Mouse (Mus musculus): ENCODE results near the gene Znrf1. TPM values are rescaled to one million over a fixed set of nuclear protein-coding genes. Genes with fewer than 3 reads are reported as not detected.

Znrf1 gene
- polyA plus RNA-seq, 1 experiment from 2014 or later: 104 TPM

DNA sequence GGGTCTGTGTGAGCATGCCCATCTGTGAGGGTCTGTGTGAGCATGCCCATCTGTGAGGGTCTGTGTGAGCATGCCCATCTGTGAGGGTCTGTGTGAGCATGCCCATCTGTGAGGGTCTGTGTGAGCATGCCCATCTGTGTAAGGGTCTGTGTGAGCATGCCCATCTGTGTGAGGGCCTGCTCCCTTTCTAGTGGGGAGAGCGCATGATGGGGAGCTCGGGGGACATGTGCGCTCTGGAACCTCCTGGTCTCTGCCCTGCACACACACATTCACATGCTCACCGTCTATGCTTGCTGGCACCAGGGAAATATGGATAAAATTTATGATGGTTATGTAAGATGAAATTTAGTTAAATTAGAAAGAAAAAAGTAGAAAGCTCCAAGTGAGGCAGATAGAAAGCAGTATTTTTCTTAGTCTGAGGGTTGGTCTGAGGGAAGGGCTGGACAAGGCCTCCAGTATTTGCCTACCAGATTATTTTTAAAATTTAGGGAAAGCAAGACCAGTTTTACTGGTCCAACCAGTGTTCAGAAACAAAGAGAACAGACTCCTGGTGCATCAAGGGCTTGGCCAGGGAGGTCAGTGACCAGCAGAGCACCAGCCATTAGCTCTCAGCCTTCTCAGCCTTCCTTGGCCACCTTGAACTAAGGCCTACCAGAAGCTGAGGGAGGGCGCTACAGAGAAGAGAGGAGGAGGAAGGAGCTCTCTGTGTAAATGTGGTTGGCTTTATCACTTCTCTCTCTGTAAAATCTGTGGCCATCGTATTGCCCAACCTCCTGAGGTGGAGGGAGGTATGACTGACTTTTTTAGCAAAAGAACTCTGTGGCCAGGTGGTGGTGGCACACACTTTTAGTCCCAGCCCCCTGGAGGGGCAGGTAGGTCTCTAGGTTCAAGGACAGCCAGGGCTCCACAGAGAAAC lies 79.1 kb downstream of the Znrf1 start:
- no peaks in the 10 kb centered on the region for H3K27me3 ChIP-seq
- H3K4me2 ChIP-seq (replicated peaks): no peak overlapping the region
- H3K27ac ChIP-seq: no peak overlapping the region
- peaks cover 31% of the 10 kb centered on the region for H3K36me3 ChIP-seq
- H3K9me3 ChIP-seq (replicated peaks): no peaks in the 10 kb centered on the region
- 93% methylated on average over 6 of the region's 6 CpGs for WGBS
- H3K9ac ChIP-seq: no peak overlapping the region
- no peak overlapping the region for H3K4me3 ChIP-seq
- H3K4me1 ChIP-seq: 0 out of 2 replicates have a peak, but pooled peaks cover 3% of the 10 kb centered on the region
- ATAC-seq (ENCODE audit: low FRiP score): no peak

DNA sequence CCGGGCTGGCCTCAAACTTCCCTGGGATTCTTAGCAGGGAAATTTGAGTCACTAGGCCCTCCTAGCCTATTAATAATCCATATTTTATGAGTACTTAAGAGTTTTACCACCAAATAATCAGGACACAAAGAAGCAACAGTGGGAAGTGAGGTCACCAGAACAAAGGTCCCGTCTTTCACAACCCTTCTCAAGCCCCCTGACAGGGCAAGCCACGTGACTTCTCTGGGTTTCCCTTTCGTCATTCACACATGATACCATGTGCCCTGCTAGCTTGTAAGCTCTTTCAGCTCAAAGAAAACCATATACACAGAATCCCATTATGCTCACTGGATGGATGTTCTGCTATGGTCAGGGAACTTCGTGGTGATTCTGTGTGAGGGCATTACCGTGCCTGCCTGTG lies 81.9 kb downstream of the Znrf1 start:
- H3K36me3 ChIP-seq: peaks cover 37% of the 10 kb centered on the region
- H3K9ac ChIP-seq: no peak overlapping the region; the same call in 1 of the 2 replicates
- no peaks in the 10 kb centered on the region for H3K27me3 ChIP-seq
- peaks cover 12% of the 10 kb centered on the region for H3K4me1 ChIP-seq
- H3K9me3 ChIP-seq (replicated peaks): no peaks in the 10 kb centered on the region
- 58% methylated on average over 6 of the region's 6 CpGs for WGBS
- no peak for ATAC-seq (ENCODE audit: low FRiP score)
- H3K4me2 ChIP-seq (replicated peaks): no peak overlapping the region
- H3K27ac ChIP-seq: no peak overlapping the region
- no peak overlapping the region for H3K4me3 ChIP-seq

DNA sequence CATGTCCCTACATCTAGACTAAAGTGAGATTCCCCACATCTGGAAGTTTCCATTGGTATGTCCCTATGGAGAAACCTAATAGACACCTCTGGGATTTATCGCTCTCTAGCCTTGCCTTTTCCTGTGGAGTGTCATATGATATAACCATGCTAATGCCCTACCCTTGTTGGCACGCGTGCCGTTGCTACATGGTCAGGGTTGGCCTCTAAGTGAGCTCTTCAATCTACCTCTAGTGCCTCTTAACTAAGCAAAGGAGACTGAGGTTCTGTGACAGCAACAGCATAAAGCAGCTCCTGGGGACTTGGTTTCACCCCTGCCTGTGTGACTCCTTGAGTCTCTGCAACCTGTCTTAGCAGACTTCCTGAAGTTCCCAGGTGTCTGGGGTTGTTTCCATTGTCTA lies 82.4 kb downstream of the Znrf1 start:
- H3K4me1 ChIP-seq: peaks cover 12% of the 10 kb centered on the region
- ATAC-seq (ENCODE audit: low FRiP score): no peak

DNA sequence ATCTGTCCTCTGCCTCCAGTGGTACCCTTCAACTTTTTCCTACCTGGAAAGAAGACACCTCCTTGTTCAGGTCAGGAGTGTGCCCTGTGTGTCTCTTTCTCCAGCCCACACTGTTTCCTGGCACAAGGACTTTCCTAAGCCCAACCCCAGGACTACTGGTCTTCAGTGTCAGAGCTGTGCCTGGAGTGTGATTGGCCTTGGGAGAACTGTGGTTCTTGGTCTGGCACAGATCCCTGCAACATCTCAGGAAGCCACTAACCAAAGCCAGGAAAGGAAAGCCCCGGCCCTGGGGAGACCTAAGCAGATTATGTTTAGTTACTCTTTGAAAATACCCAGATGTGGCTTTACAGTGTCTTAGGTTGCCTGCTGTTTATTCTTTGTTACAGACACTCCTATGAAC lies 84.0 kb downstream of the Znrf1 start:
- Histone ChIP-seq H3K9me3 (replicated peaks) (no peaks in the 10 kb centered on the region), H3K9ac (no peak overlapping the region), H3K4me1 (peaks cover 12% of the 10 kb centered on the region), H3K36me3 (peaks cover 39% of the 10 kb centered on the region), H3K4me3 (no peak overlapping the region), H3K4me2 (replicated peaks) (no peak overlapping the region), H3K27ac (no peak overlapping the region), H3K27me3 (no peaks in the 10 kb centered on the region)
- 86% methylated on average over 1 of the region's 1 CpGs for WGBS
- ATAC-seq (ENCODE audit: low FRiP score): no peak

More for the DNA sequence above, 82.4 kb downstream of the Znrf1 start:
- Histone ChIP-seq H3K27me3 (no peaks in the 10 kb centered on the region), H3K4me2 (replicated peaks) (no peak overlapping the region), H3K9ac (no peak overlapping the region; the same call in 1 of the 2 replicates), H3K36me3 (peaks cover 33% of the 10 kb centered on the region), H3K4me3 (no peak overlapping the region), H3K27ac (no peak overlapping the region), H3K9me3 (replicated peaks) (no peaks in the 10 kb centered on the region)
- WGBS: 81% methylated on average over 4 of the region's 4 CpGs

DNA sequence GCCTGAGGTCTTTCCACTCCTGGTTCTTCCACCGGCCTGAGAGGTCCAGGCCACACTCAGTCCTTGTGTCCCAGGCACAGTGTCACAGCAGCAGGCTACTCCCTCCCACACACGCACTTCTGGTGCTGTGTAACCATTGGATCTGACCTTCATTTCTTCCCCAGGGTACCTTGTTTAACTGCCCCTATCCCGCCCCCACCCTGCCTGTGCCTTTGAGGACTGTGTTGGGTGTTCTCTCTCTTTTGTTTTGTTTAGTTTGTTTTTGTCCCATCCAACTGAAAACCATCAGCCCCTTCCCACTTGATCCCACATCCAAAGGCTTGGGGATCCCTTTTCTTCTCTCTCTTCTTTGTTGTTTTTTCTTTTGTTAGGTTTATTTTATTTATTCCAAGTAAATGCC lies 86.2 kb downstream of the Znrf1 start:
- WGBS: 65% methylated on average over 3 of the region's 3 CpGs
- Histone ChIP-seq H3K4me3 (no peak overlapping the region), H3K9me3 (replicated peaks) (no peaks in the 10 kb centered on the region), H3K4me1 (peaks cover 9% of the 10 kb centered on the region), H3K4me2 (replicated peaks) (no peak overlapping the region), H3K27ac (peak overlapping the region; percentile 7), H3K27me3 (no peaks in the 10 kb centered on the region), H3K9ac (no peak overlapping the region), H3K36me3 (peaks cover 39% of the 10 kb centered on the region)
- ATAC-seq (ENCODE audit: low FRiP score): no peak

DNA sequence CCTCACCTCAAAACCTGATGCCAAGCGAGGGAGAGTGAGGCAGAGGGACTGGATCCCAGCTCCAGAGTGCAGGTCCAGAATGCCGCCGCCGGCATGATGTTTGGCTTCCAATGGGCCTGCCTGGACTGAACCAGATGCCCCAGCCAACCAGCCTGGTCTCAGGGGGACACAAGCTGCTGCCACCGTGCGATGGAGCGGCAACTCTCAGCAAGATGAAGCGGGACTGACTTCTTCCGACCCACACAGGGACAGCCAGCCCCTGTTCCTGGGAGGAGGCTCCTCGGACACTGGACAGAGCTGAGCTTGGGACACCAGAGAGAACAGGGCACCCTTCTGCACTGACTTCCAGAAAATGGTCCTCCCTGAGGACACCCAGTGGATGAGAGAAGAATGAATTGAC lies 86.7 kb downstream of the Znrf1 start:
- Histone ChIP-seq H3K4me1 (peaks cover 9% of the 10 kb centered on the region), H3K9ac (no peak overlapping the region), H3K36me3 (peaks cover 39% of the 10 kb centered on the region), H3K9me3 (replicated peaks) (no peaks in the 10 kb centered on the region), H3K4me2 (replicated peaks) (no peak overlapping the region), H3K4me3 (no peak overlapping the region), H3K27me3 (no peaks in the 10 kb centered on the region), H3K27ac (no peak overlapping the region; the same call in 1 of the 2 replicates)
- no peak for ATAC-seq (ENCODE audit: low FRiP score)
- WGBS: 67% methylated on average over 10 of the region's 10 CpGs

DNA sequence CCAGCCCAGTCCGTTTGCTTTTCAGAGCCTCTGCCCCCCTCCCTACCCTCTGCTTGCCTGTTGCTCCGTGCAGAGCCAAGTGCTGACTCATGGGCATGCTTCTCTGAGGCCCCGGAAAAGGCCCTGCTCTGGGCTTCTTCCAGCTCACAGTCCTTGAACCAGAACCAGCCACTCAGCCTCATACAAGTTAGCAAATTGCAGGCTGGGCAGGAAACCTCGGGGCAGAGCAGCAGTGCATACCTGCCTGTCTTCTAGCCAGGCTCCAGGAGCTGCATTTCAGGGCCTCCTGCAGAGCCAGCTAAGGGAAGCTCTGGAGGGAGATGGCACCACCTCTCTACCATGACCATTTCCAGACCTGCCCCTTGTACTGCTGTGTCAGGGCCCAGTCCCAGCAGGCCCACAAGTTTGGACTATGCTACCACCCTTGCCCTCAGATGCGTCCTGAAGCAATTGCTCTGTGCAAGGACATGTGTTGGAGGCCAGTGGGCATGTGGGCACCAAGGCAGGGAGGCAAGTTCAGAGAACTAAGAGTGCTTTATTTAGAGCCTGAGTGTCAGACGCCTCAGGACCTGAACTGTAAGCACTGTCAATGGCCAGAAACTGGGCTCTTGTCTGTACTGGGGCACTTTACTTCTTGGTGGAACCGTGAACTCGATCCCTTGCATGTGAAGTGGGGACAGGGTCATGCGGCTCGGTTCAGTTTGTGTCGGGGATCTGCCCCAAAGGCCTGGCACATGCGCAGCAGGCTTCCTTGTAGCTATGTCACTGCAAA lies 88.4 kb downstream of the Znrf1 start:
- no peak overlapping the region for H3K4me2 ChIP-seq (replicated peaks)
- H3K4me3 ChIP-seq: no peak overlapping the region
- no peaks in the 10 kb centered on the region for H3K27me3 ChIP-seq
- no peak for ATAC-seq (ENCODE audit: low FRiP score)
- H3K4me1 ChIP-seq: peaks cover 9% of the 10 kb centered on the region
- WGBS: 85% methylated on average over 12 of the region's 12 CpGs
- peaks cover 42% of the 10 kb centered on the region for H3K36me3 ChIP-seq
- H3K9me3 ChIP-seq (replicated peaks): no peaks in the 10 kb centered on the region
- H3K9ac ChIP-seq: no peak overlapping the region
- H3K27ac ChIP-seq: no peak overlapping the region

DNA sequence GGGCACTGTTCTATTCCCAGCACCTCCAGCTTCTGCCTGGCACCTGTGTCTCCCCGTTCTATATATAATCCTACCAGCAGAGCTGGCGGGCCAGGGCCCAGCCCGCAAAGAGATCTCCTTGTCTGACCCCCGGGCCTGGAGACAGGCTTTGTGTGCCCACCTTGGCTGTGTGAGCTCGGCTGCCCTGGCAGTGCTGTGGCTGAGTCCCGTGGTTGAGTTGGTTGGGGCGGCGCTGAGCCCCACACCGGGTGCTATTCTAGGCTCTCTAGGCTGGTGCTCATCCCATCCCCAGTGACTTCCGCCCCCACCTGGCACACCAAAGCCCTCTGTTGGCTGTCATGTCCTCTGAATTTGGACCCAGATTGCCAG lies 88.9 kb downstream of the Znrf1 start:
- H3K27ac ChIP-seq: no peak overlapping the region; the same call in 1 of the 2 replicates

DNA sequence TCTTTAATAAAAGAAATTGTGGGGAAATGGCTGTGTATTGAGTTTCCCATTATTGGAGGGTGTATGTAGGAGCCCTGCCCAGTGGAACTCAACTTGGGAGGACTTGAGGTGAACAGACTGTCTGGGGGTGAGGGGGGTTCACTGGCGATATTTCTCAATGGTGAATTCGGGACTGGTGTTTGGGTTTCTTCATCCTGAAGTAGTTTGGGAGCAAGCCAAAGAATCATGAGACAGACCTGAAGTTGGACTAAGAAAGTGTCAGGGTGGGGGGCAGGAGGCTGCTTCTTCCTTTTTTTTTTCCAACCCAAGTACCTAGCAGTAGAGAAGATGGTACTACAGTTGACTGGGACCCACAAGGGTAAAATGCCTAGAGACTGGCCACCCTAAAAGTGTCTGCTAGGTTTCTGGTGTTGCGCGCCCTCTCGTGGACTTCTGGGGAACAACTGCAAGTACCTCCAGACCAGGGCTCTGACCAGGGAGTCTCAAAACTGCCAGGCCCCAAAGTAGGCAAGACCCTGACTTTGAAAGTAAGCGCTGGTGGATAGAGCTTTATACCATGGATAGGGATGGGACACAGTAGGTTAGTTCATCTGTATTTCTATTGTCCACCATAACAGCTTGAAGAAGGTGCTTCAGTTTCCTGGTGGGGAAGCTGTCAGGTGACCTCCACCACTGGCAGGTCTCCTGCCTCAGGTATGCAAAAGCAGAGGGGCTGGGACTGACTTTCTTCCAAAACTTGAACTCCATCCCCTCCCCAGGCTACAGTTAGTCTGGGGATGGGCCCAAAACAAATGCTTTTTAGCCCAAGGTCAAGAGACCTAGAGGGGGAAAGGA lies 90.0 kb downstream of the Znrf1 start:
- peaks cover 29% of the 10 kb centered on the region; the same call in 1 of the 2 replicates for H3K36me3 ChIP-seq
- no peak overlapping the region for H3K4me3 ChIP-seq
- no peaks in the 10 kb centered on the region for H3K9me3 ChIP-seq (replicated peaks)
- peaks cover 9% of the 10 kb centered on the region for H3K4me1 ChIP-seq
- H3K27me3 ChIP-seq: no peaks in the 10 kb centered on the region
- no peak overlapping the region for H3K9ac ChIP-seq
- WGBS: 33% methylated on average over 6 of the region's 6 CpGs
- H3K4me2 ChIP-seq (replicated peaks): no peak overlapping the region
- no peak overlapping the region for H3K27ac ChIP-seq
- no peak for ATAC-seq (ENCODE audit: low FRiP score)

More for the DNA sequence above, 88.9 kb downstream of the Znrf1 start:
- no peaks in the 10 kb centered on the region for H3K27me3 ChIP-seq
- 92% methylated on average over 10 of the region's 10 CpGs for WGBS
- H3K9ac ChIP-seq: no peak overlapping the region
- H3K9me3 ChIP-seq (replicated peaks): no peaks in the 10 kb centered on the region
- H3K36me3 ChIP-seq: peaks cover 38% of the 10 kb centered on the region
- peaks cover 9% of the 10 kb centered on the region for H3K4me1 ChIP-seq
- no peak for ATAC-seq (ENCODE audit: low FRiP score)
- no peak overlapping the region for H3K4me3 ChIP-seq
- no peak overlapping the region for H3K4me2 ChIP-seq (replicated peaks)

DNA sequence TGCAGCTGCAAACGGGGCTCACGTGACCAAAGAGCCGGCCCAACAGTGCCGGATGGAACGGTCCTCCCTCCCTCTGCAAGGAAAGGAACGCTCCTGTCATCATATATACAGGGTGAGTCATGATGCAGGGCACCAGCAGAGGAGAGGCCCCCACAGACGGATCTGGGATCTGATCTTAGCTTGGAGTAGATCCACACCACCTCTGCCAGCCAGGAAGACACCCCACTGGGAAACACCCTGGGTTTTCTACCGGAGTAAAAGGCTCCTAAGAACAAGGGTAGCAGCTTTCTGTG lies 90.6 kb downstream of the Znrf1 start:
- no peaks in the 10 kb centered on the region for H3K27me3 ChIP-seq
- no peak overlapping the region for H3K4me3 ChIP-seq
- no peak overlapping the region for H3K9ac ChIP-seq
- no peak overlapping the region for H3K4me2 ChIP-seq (replicated peaks)
- H3K4me1 ChIP-seq: peaks cover 6% of the 10 kb centered on the region
- peaks cover 25% of the 10 kb centered on the region; the same call in 1 of the 2 replicates for H3K36me3 ChIP-seq
- no peaks in the 10 kb centered on the region for H3K9me3 ChIP-seq (replicated peaks)
- no peak for ATAC-seq (ENCODE audit: low FRiP score)
- H3K27ac ChIP-seq: no peak overlapping the region
- WGBS: 83% methylated on average over 8 of the region's 8 CpGs

DNA sequence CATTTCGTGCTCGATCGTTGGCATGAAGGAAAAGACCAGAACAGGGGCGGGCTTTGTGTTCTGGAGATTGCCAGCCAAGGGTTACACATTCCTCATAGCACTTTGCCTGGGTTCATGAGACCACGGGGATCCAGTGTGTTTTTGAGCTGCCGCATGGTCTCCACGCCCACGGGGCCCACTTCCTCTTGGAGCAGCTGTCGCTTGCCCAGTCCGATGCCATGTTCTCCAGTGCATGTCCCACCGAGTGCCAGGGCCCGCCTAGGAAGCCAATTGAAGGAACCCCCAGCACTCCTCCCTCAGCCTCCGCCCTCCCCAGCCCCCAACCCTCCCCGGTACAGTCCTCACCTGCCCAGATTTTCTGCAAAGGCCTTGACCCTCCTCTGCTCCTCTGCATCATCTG lies 91.0 kb downstream of the Znrf1 start:
- ATAC-seq (ENCODE audit: low FRiP score): no peak
- WGBS: 95% methylated on average over 14 of the region's 14 CpGs
- H3K27me3 ChIP-seq: no peaks in the 10 kb centered on the region
- peaks cover 2% of the 10 kb centered on the region; the same call in 1 of the 2 replicates for H3K4me1 ChIP-seq
- no peak overlapping the region for H3K4me2 ChIP-seq (replicated peaks)
- H3K9ac ChIP-seq: no peak overlapping the region
- peaks cover 21% of the 10 kb centered on the region; the same call in 1 of the 2 replicates for H3K36me3 ChIP-seq
- H3K27ac ChIP-seq: no peak overlapping the region
- no peak overlapping the region for H3K4me3 ChIP-seq
- H3K9me3 ChIP-seq (replicated peaks): no peaks in the 10 kb centered on the region

DNA sequence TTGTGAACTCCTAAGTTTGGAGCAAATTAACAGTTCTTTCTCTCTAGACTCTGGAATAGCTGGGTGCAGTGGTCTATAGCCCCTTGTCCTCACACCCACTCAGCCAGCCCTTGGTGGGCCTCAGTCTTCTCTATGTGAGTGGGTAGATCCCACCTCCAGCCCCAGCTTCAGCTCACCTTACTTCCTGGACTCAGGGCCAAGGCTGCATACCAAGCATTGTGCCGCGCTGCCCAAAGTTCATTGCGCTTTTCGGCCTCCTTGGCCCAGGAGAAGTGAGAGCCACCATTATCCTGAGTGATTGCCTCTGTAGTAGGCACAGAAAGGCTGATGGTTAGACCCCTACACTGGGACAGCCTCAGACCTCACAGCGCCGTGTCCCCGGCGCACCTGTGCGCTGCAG lies 92.0 kb downstream of the Znrf1 start:
- Histone ChIP-seq H3K36me3 (peaks cover 14% of the 10 kb centered on the region; the same call in 1 of the 2 replicates), H3K27me3 (no peaks in the 10 kb centered on the region), H3K27ac (no peak overlapping the region), H3K9ac (no peak overlapping the region), H3K4me2 (replicated peaks) (no peak overlapping the region), H3K9me3 (replicated peaks) (no peaks in the 10 kb centered on the region), H3K4me1 (no peaks in the 10 kb centered on the region), H3K4me3 (no peak overlapping the region)
- 96% methylated on average over 9 of the region's 9 CpGs for WGBS
- no peak for ATAC-seq (ENCODE audit: low FRiP score)
